Mouse (Mus musculus): ENCODE measurements around the gene Shc4. TPM values are rescaled to one million over a fixed set of nuclear protein-coding genes. Genes with fewer than 3 reads are reported as not detected.

Gene Shc4
- polyA plus RNA-seq, 1 experiment, result 0.49 TPM

GRCm38 (mm10) chr2:125667184-125667583, 56.8 kb downstream of the Shc4 start:
- Histone ChIP-seq H3K4me2 (ENCODE audit: low read depth) (peak overlapping the region; percentile 91), H3K79me2 (ENCODE audit: control insufficient read depth, insufficient read depth) (no peaks in the 10 kb centered on the region), H3K27me3 (ENCODE audit: control insufficient read depth, insufficient read depth, insufficient read length) (no peaks in the 10 kb centered on the region), H3ac (ENCODE audit: control insufficient read depth, insufficient read length) (no peak overlapping the region), H3K36me3 (ENCODE audit: control insufficient read depth, insufficient read depth) (no peaks in the 10 kb centered on the region), H3K4me3 (no peak overlapping the region)
- peak in 1 of 3 experiments; percentile 19 for TF ChIP-seq MYOD1 (IDR thresholded peaks at IDR 0.05; ENCODE audit: control insufficient read depth in 1 of 3, insufficient read length in 2 of 3, low read depth in 2 of 3)
- TF ChIP-seq MAX (IDR thresholded peaks at IDR 0.05; ENCODE audit: low read depth), result no peak

DNA sequence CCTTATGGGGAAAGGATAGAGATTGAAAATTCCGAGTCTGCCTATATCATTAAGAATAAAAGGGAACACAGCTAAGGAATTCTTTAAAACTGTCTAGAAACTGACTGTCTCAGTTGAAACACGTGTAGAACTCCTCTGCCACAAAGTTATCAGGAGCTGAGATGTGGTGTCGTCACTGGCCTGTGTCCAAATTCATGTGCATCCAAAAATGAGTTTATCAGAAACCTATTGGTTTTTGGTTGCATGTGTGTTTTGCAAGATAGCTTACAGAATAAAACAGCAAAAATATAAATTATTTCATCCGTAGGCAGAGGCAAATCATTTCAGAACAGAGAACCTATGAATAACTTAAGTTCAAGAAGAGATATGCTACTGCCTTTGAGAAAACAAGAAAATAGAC, 57.3 kb downstream of the Shc4 start:
- no peak for TF ChIP-seq POLR2A (IDR thresholded peaks at IDR 0.05; ENCODE audit: insufficient read length, low read depth)
- no peak for TF ChIP-seq TCF12 (IDR thresholded peaks at IDR 0.05; ENCODE audit: insufficient read depth, poor library complexity, severe bottlenecking)
- TF ChIP-seq USF1 (IDR thresholded peaks at IDR 0.05; ENCODE audit: low read depth), result no peak
- TF ChIP-seq TCF3 (IDR thresholded peaks at IDR 0.05; ENCODE audit: insufficient read length, low read depth), result no peak
- no peak for TF ChIP-seq CEBPB (IDR thresholded peaks at IDR 0.05; ENCODE audit: insufficient read depth, poor library complexity, severe bottlenecking)
- no peak for TF ChIP-seq REST (IDR thresholded peaks at IDR 0.05; ENCODE audit: insufficient read depth, insufficient read length)
- no peak for TF ChIP-seq MYOG (IDR thresholded peaks at IDR 0.05; ENCODE audit: control insufficient read depth in 1 of 3, insufficient read depth in 1 of 3, insufficient read length in 2 of 3, low read depth in 2 of 3)
- TF ChIP-seq MAX (IDR thresholded peaks at IDR 0.05; ENCODE audit: low read depth), result no peak
- no peak for TF ChIP-seq E2F4 (IDR thresholded peaks at IDR 0.05; ENCODE audit: insufficient read depth)
- no peak for TF ChIP-seq POLR2AphosphoS2 (IDR thresholded peaks at IDR 0.05; ENCODE audit: insufficient read length, low read depth)
- no peak for TF ChIP-seq SRF (IDR thresholded peaks at IDR 0.05; ENCODE audit: control insufficient read depth, insufficient read length, low read depth)
- no peak for TF ChIP-seq MYOD1 (IDR thresholded peaks at IDR 0.05; ENCODE audit: control insufficient read depth in 1 of 3, insufficient read length in 2 of 3, low read depth in 2 of 3)

DNA sequence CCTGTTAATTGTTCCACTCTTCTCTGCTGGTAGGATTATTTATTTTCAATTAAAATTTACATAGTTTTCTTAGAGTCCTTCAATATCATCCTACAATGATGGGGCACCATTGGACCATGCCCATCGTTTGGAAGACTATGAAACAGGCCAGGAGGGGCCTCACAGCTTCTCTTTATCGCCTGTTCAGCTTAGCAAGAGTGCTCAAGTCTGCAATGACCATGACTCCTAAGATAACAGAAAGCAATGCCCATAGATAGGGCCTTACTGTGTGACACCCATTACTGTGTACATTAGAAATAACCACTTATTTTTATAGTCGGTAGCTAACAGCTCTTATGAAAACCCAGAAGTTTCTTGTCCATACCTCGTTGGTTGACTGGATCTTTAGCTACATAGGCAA, 58.0 kb downstream of the Shc4 start:
- Histone ChIP-seq H3K4me2 (ENCODE audit: low read depth) (no peak overlapping the region), H3K4me3 (no peak overlapping the region), H3K27me3 (ENCODE audit: control insufficient read depth, insufficient read depth, insufficient read length) (no peaks in the 10 kb centered on the region), H3ac (ENCODE audit: control insufficient read depth, insufficient read length) (no peak overlapping the region), H3K36me3 (ENCODE audit: control insufficient read depth, insufficient read depth) (no peaks in the 10 kb centered on the region), H3K79me2 (ENCODE audit: control insufficient read depth, insufficient read depth) (no peaks in the 10 kb centered on the region)
- no peak for TF ChIP-seq POLR2AphosphoS2 (IDR thresholded peaks at IDR 0.05; ENCODE audit: insufficient read length, low read depth)
- no peak for TF ChIP-seq USF1 (IDR thresholded peaks at IDR 0.05; ENCODE audit: low read depth)
- TF ChIP-seq TCF12 (IDR thresholded peaks at IDR 0.05; ENCODE audit: insufficient read depth, poor library complexity, severe bottlenecking), result no peak
- no peak for TF ChIP-seq TCF3 (IDR thresholded peaks at IDR 0.05; ENCODE audit: insufficient read length, low read depth)
- TF ChIP-seq E2F4 (IDR thresholded peaks at IDR 0.05; ENCODE audit: insufficient read depth), result no peak
- TF ChIP-seq MYOD1 (IDR thresholded peaks at IDR 0.05; ENCODE audit: control insufficient read depth in 1 of 3, insufficient read length in 2 of 3, low read depth in 2 of 3), result no peak
- TF ChIP-seq SRF (IDR thresholded peaks at IDR 0.05; ENCODE audit: control insufficient read depth, insufficient read length, low read depth), result no peak
- no peak for TF ChIP-seq CEBPB (IDR thresholded peaks at IDR 0.05; ENCODE audit: insufficient read depth, poor library complexity, severe bottlenecking)
- no peak for TF ChIP-seq MAX (IDR thresholded peaks at IDR 0.05; ENCODE audit: low read depth)
- no peak for TF ChIP-seq MYOG (IDR thresholded peaks at IDR 0.05; ENCODE audit: control insufficient read depth in 1 of 3, insufficient read depth in 1 of 3, insufficient read length in 2 of 3, low read depth in 2 of 3)

More for the DNA sequence above, 57.3 kb downstream of the Shc4 start:
- H3K4me2 ChIP-seq (ENCODE audit: low read depth), result peak overlapping the region; percentile 91
- no peaks in the 10 kb centered on the region for H3K27me3 ChIP-seq (ENCODE audit: control insufficient read depth, insufficient read depth, insufficient read length)
- no peaks in the 10 kb centered on the region for H3K79me2 ChIP-seq (ENCODE audit: control insufficient read depth, insufficient read depth)
- no peaks in the 10 kb centered on the region for H3K36me3 ChIP-seq (ENCODE audit: control insufficient read depth, insufficient read depth)
- H3ac ChIP-seq (ENCODE audit: control insufficient read depth, insufficient read length), result no peak overlapping the region
- no peak overlapping the region for H3K4me3 ChIP-seq

GRCm38 (mm10) chr2:125665213-125665612, 58.7 kb downstream of the Shc4 start:
- H3K4me3 ChIP-seq, result no peak overlapping the region
- no peaks in the 10 kb centered on the region for H3K27me3 ChIP-seq (ENCODE audit: control insufficient read depth, insufficient read depth, insufficient read length)
- no peak for TF ChIP-seq SRF (IDR thresholded peaks at IDR 0.05; ENCODE audit: control insufficient read depth, insufficient read length, low read depth)
- no peak for TF ChIP-seq TCF3 (IDR thresholded peaks at IDR 0.05; ENCODE audit: insufficient read length, low read depth)
- TF ChIP-seq REST (IDR thresholded peaks at IDR 0.05; ENCODE audit: insufficient read depth, insufficient read length), result no peak
- TF ChIP-seq MAX (IDR thresholded peaks at IDR 0.05; ENCODE audit: low read depth), result no peak
- no peak for TF ChIP-seq MYOD1 (IDR thresholded peaks at IDR 0.05; ENCODE audit: control insufficient read depth in 1 of 3, insufficient read length in 2 of 3, low read depth in 2 of 3)
- no peak for TF ChIP-seq POLR2A (IDR thresholded peaks at IDR 0.05; ENCODE audit: insufficient read length, low read depth)
- TF ChIP-seq E2F4 (IDR thresholded peaks at IDR 0.05; ENCODE audit: insufficient read depth), result no peak
- no peak for TF ChIP-seq MYOG (IDR thresholded peaks at IDR 0.05; ENCODE audit: control insufficient read depth in 1 of 3, insufficient read depth in 1 of 3, insufficient read length in 2 of 3, low read depth in 2 of 3)
- no peak for TF ChIP-seq CEBPB (IDR thresholded peaks at IDR 0.05; ENCODE audit: insufficient read depth, poor library complexity, severe bottlenecking)
- no peak for TF ChIP-seq POLR2AphosphoS2 (IDR thresholded peaks at IDR 0.05; ENCODE audit: insufficient read length, low read depth)
- TF ChIP-seq TCF12 (IDR thresholded peaks at IDR 0.05; ENCODE audit: insufficient read depth, poor library complexity, severe bottlenecking), result no peak
- TF ChIP-seq USF1 (IDR thresholded peaks at IDR 0.05; ENCODE audit: low read depth), result no peak
- no peak overlapping the region for H3ac ChIP-seq (ENCODE audit: control insufficient read depth, insufficient read length)
- no peaks in the 10 kb centered on the region for H3K36me3 ChIP-seq (ENCODE audit: control insufficient read depth, insufficient read depth)
- H3K4me2 ChIP-seq (ENCODE audit: low read depth), result no peak overlapping the region
- H3K79me2 ChIP-seq (ENCODE audit: control insufficient read depth, insufficient read depth), result no peaks in the 10 kb centered on the region

DNA sequence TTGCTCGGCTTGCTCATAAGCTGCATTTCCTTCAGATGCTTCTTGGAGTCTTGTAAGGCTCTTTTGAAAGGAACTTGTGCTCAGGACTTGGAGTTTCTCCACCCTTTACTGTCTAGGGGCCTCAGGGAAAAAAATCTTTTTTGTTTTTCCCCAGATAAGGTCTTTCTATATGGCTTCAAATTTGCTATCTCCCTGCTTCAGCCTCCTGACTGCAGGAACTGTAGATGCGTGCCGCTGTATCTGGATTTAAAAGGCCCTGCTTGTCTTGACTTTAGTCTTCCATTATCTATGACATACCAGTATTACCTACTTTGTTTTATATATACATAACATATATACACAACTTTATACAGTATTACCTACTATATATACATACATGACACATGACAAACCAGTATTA, 61.4 kb downstream of the Shc4 start:
- H3K36me3 ChIP-seq (ENCODE audit: control insufficient read depth, insufficient read depth), result no peaks in the 10 kb centered on the region
- H3K4me3 ChIP-seq, result no peak overlapping the region
- no peak overlapping the region for H3K4me2 ChIP-seq (ENCODE audit: low read depth)
- no peaks in the 10 kb centered on the region for H3K27me3 ChIP-seq (ENCODE audit: control insufficient read depth, insufficient read depth, insufficient read length)
- TF ChIP-seq POLR2A (IDR thresholded peaks at IDR 0.05; ENCODE audit: insufficient read length, low read depth), result no peak
- TF ChIP-seq CEBPB (IDR thresholded peaks at IDR 0.05; ENCODE audit: insufficient read depth, poor library complexity, severe bottlenecking), result no peak
- no peak for TF ChIP-seq MAX (IDR thresholded peaks at IDR 0.05; ENCODE audit: low read depth)
- no peak for TF ChIP-seq MYOD1 (IDR thresholded peaks at IDR 0.05; ENCODE audit: control insufficient read depth in 1 of 3, insufficient read length in 2 of 3, low read depth in 2 of 3)
- no peak for TF ChIP-seq SRF (IDR thresholded peaks at IDR 0.05; ENCODE audit: control insufficient read depth, insufficient read length, low read depth)
- TF ChIP-seq MYOG (IDR thresholded peaks at IDR 0.05; ENCODE audit: control insufficient read depth in 1 of 3, insufficient read depth in 1 of 3, insufficient read length in 2 of 3, low read depth in 2 of 3), result no peak
- no peak for TF ChIP-seq POLR2AphosphoS2 (IDR thresholded peaks at IDR 0.05; ENCODE audit: insufficient read length, low read depth)
- TF ChIP-seq E2F4 (IDR thresholded peaks at IDR 0.05; ENCODE audit: insufficient read depth), result no peak
- no peak overlapping the region for H3ac ChIP-seq (ENCODE audit: control insufficient read depth, insufficient read length)
- H3K79me2 ChIP-seq (ENCODE audit: control insufficient read depth, insufficient read depth), result no peaks in the 10 kb centered on the region

All from myocyte (in vitro differentiated cells).